Mouse (Mus musculus): ENCODE data around the gene Kcnn3. TPM values are rescaled to one million over a fixed set of nuclear protein-coding genes. Genes with fewer than 3 reads are reported as not detected.

Kcnn3 gene
- polyA plus RNA-seq, 1 experiment from 2014 or later, result 1.4 TPM

GRCm38 (mm10) chr3:89546951-89547350 is 27.0 kb downstream of the Kcnn3 start:
- Histone ChIP-seq H3K9me3 (replicated peaks) (no peaks in the 10 kb centered on the region), H3K27ac (ENCODE audit: poor library complexity, severe bottlenecking) (no peak overlapping the region), H3K4me1 (replicated peaks) (0 out of 2 replicates have a peak, but pooled peaks cover 3% of the 10 kb centered on the region), H3K9ac (no peak overlapping the region), H3K36me3 (no peaks in the 10 kb centered on the region), H3K4me2 (no peak overlapping the region), H3K27me3 (replicated peaks) (peaks cover 9% of the 10 kb centered on the region), H3K4me3 (no peak overlapping the region)
- 31% methylated on average over 5 of the region's 5 CpGs for WGBS
- no peak for ATAC-seq (ENCODE audit: insufficient number of reproducible peaks, low FRiP score)

GRCm38 (mm10) chr3:89548805-89549204 is 28.8 kb downstream of the Kcnn3 start:
- peaks cover 6% of the 10 kb centered on the region; the same call in 1 of the 2 replicates for H3K27me3 ChIP-seq (replicated peaks)
- H3K4me3 ChIP-seq, result no peak overlapping the region
- 60% methylated on average over 2 of the region's 2 CpGs for WGBS
- H3K4me2 ChIP-seq, result no peak overlapping the region
- H3K27ac ChIP-seq (ENCODE audit: poor library complexity, severe bottlenecking), result no peak overlapping the region
- peaks cover 5% of the 10 kb centered on the region; the same call in 1 of the 2 replicates for H3K9me3 ChIP-seq (replicated peaks)
- no peaks in the 10 kb centered on the region for H3K4me1 ChIP-seq (replicated peaks)
- no peaks in the 10 kb centered on the region for H3K36me3 ChIP-seq
- no peak overlapping the region for H3K9ac ChIP-seq
- no peak for ATAC-seq (ENCODE audit: insufficient number of reproducible peaks, low FRiP score)

- Histone ChIP-seq H3K9ac (no peak overlapping the region), H3K4me1 (replicated peaks) (no peaks in the 10 kb centered on the region), H3K36me3 (no peaks in the 10 kb centered on the region), H3K9me3 (replicated peaks) (peaks cover 5% of the 10 kb centered on the region; the same call in 1 of the 2 replicates), H3K4me2 (no peak overlapping the region), H3K27me3 (replicated peaks) (peaks cover 6% of the 10 kb centered on the region; the same call in 1 of the 2 replicates), H3K27ac (ENCODE audit: poor library complexity, severe bottlenecking) (no peak overlapping the region), H3K4me3 (no peak overlapping the region)
- WGBS, result 37% methylated on average over 4 of the region's 4 CpGs
- ATAC-seq (ENCODE audit: insufficient number of reproducible peaks, low FRiP score), result no peak
These were observed 29.5 kb downstream of the Kcnn3 start for GRCm38 (mm10) chr3:89549488-89549887.

- Histone ChIP-seq H3K4me2 (no peak overlapping the region), H3K4me3 (no peak overlapping the region), H3K27ac (ENCODE audit: poor library complexity, severe bottlenecking) (no peak overlapping the region), H3K9me3 (replicated peaks) (peaks cover 5% of the 10 kb centered on the region; the same call in 1 of the 2 replicates), H3K27me3 (replicated peaks) (peaks cover 11% of the 10 kb centered on the region; the same call in 1 of the 2 replicates), H3K4me1 (replicated peaks) (no peaks in the 10 kb centered on the region), H3K36me3 (no peaks in the 10 kb centered on the region), H3K9ac (no peak overlapping the region)
- 94% methylated on average over 2 of the region's 2 CpGs for WGBS
- no peak for ATAC-seq (ENCODE audit: insufficient number of reproducible peaks, low FRiP score)
These were observed 31.9 kb downstream of the Kcnn3 start for GRCm38 (mm10) chr3:89551880-89552279.

GRCm38 (mm10) chr3:89553432-89553831 is 33.5 kb downstream of the Kcnn3 start:
- no peak overlapping the region for H3K27ac ChIP-seq (ENCODE audit: poor library complexity, severe bottlenecking)
- peaks cover 5% of the 10 kb centered on the region; the same call in 1 of the 2 replicates for H3K9me3 ChIP-seq (replicated peaks)
- H3K4me3 ChIP-seq, result no peak overlapping the region
- WGBS, result 75% methylated on average over 8 of the region's 8 CpGs
- H3K4me2 ChIP-seq, result no peak overlapping the region
- peaks cover 5% of the 10 kb centered on the region; the same call in 1 of the 2 replicates for H3K27me3 ChIP-seq (replicated peaks)
- H3K36me3 ChIP-seq, result no peaks in the 10 kb centered on the region
- no peak for ATAC-seq (ENCODE audit: insufficient number of reproducible peaks, low FRiP score)
- H3K4me1 ChIP-seq (replicated peaks), result no peaks in the 10 kb centered on the region; the same call in 1 of the 2 replicates
- H3K9ac ChIP-seq, result no peak overlapping the region

- no peak overlapping the region for H3K9ac ChIP-seq
- no peak overlapping the region for H3K27ac ChIP-seq (ENCODE audit: poor library complexity, severe bottlenecking)
- no peak for ATAC-seq (ENCODE audit: insufficient number of reproducible peaks, low FRiP score)
- no peaks in the 10 kb centered on the region; the same call in 1 of the 2 replicates for H3K4me1 ChIP-seq (replicated peaks)
- H3K9me3 ChIP-seq (replicated peaks), result peaks cover 5% of the 10 kb centered on the region; the same call in 1 of the 2 replicates
- 65% methylated on average over 4 of the region's 4 CpGs for WGBS
- no peak overlapping the region for H3K4me3 ChIP-seq
- H3K4me2 ChIP-seq, result no peak overlapping the region
- H3K27me3 ChIP-seq (replicated peaks), result peaks cover 8% of the 10 kb centered on the region; the same call in 1 of the 2 replicates
- no peaks in the 10 kb centered on the region for H3K36me3 ChIP-seq
These were observed 34.0 kb downstream of the Kcnn3 start for GRCm38 (mm10) chr3:89553946-89554345.

- H3K9me3 ChIP-seq (replicated peaks), result peaks cover 5% of the 10 kb centered on the region; the same call in 1 of the 2 replicates
- H3K36me3 ChIP-seq, result no peaks in the 10 kb centered on the region
- 87% methylated on average over 2 of the region's 2 CpGs for WGBS
- no peak overlapping the region for H3K27ac ChIP-seq (ENCODE audit: poor library complexity, severe bottlenecking)
- H3K4me1 ChIP-seq (replicated peaks), result no peaks in the 10 kb centered on the region; the same call in 1 of the 2 replicates
- no peak overlapping the region for H3K4me2 ChIP-seq
- ATAC-seq (ENCODE audit: insufficient number of reproducible peaks, low FRiP score), result no peak
- no peak overlapping the region for H3K9ac ChIP-seq
- H3K4me3 ChIP-seq, result no peak overlapping the region
- H3K27me3 ChIP-seq (replicated peaks), result peaks cover 8% of the 10 kb centered on the region; the same call in 1 of the 2 replicates
These were observed 34.6 kb downstream of the Kcnn3 start for GRCm38 (mm10) chr3:89554587-89554986.

- H3K4me3 ChIP-seq, result no peak overlapping the region
- H3K36me3 ChIP-seq, result no peaks in the 10 kb centered on the region
- no peak overlapping the region for H3K27ac ChIP-seq (ENCODE audit: poor library complexity, severe bottlenecking)
- peaks cover 2% of the 10 kb centered on the region; the same call in 1 of the 2 replicates for H3K9me3 ChIP-seq (replicated peaks)
- ATAC-seq (ENCODE audit: insufficient number of reproducible peaks, low FRiP score), result no peak
- no peaks in the 10 kb centered on the region; the same call in 1 of the 2 replicates for H3K4me1 ChIP-seq (replicated peaks)
- H3K9ac ChIP-seq, result no peak overlapping the region
- H3K27me3 ChIP-seq (replicated peaks), result peaks cover 23% of the 10 kb centered on the region
- 38% methylated on average over 5 of the region's 5 CpGs for WGBS
- H3K4me2 ChIP-seq, result no peak overlapping the region
These were observed 37.8 kb downstream of the Kcnn3 start for GRCm38 (mm10) chr3:89557811-89558210.

GRCm38 (mm10) chr3:89558972-89559910 is 39.3 kb downstream of the Kcnn3 start:
- no peak for ATAC-seq (ENCODE audit: insufficient number of reproducible peaks, low FRiP score)
- no peak overlapping the region for H3K4me2 ChIP-seq
- H3K4me1 ChIP-seq (replicated peaks), result no peaks in the 10 kb centered on the region; the same call in 1 of the 2 replicates
- H3K9ac ChIP-seq, result no peak overlapping the region
- peaks cover 32% of the 10 kb centered on the region for H3K27me3 ChIP-seq (replicated peaks)
- H3K4me3 ChIP-seq, result no peak overlapping the region
- 68% methylated on average over 15 of the region's 15 CpGs for WGBS
- no peak overlapping the region for H3K27ac ChIP-seq (ENCODE audit: poor library complexity, severe bottlenecking)
- H3K36me3 ChIP-seq, result no peaks in the 10 kb centered on the region
- H3K9me3 ChIP-seq (replicated peaks), result no peaks in the 10 kb centered on the region

GRCm38 (mm10) chr3:89561386-89561785 is 41.4 kb downstream of the Kcnn3 start:
- Histone ChIP-seq H3K9me3 (replicated peaks) (no peaks in the 10 kb centered on the region), H3K4me2 (no peak overlapping the region), H3K9ac (no peak overlapping the region), H3K27me3 (replicated peaks) (peaks cover 30% of the 10 kb centered on the region), H3K27ac (ENCODE audit: poor library complexity, severe bottlenecking) (no peak overlapping the region), H3K4me3 (no peak overlapping the region), H3K36me3 (no peaks in the 10 kb centered on the region), H3K4me1 (replicated peaks) (peaks cover 7% of the 10 kb centered on the region; the same call in 1 of the 2 replicates)
- no peak for ATAC-seq (ENCODE audit: insufficient number of reproducible peaks, low FRiP score)
- 81% methylated on average over 6 of the region's 6 CpGs for WGBS

- peaks cover 15% of the 10 kb centered on the region for H3K4me1 ChIP-seq (replicated peaks)
- 52% methylated on average over 5 of the region's 5 CpGs for WGBS
- peaks cover 50% of the 10 kb centered on the region for H3K27me3 ChIP-seq (replicated peaks)
- H3K9ac ChIP-seq, result no peak overlapping the region
- H3K4me2 ChIP-seq, result no peak overlapping the region
- H3K36me3 ChIP-seq, result no peaks in the 10 kb centered on the region
- no peak overlapping the region for H3K27ac ChIP-seq (ENCODE audit: poor library complexity, severe bottlenecking)
- H3K9me3 ChIP-seq (replicated peaks), result no peaks in the 10 kb centered on the region
- no peak overlapping the region for H3K4me3 ChIP-seq
- ATAC-seq (ENCODE audit: insufficient number of reproducible peaks, low FRiP score), result no peak
These were observed 45.4 kb downstream of the Kcnn3 start for GRCm38 (mm10) chr3:89565371-89565770.

All from heart, embryonic 12.5 days (tissue).